28 mouse cellular contexts compared by ENCODE assay signal in genomic region chr5:120732740-120733139, GRCm38 (mm10). TPM values are rescaled to one million over a fixed set of nuclear protein-coding genes. Genes with fewer than 3 reads are reported as not detected.
DNase-seq lines count a peak whose midpoint lies in the region; TF ChIP-seq lines count a peak whose summit lies in the region.
"Had no signal": no experiment of that assay in that cellular context is flagged by ENCODE, and none has a peak within 500 bp of the region (broad histone marks: within the 10 kb centered on the region; RNA-seq: fewer than 3 reads in every experiment).

No protein-coding gene starts in this region.

- H3K9me3 ChIP-seq in E14TG2a.4 (ENCODE audit: low read length) (no peaks in the 10 kb centered on the region), ES-Bruce4 (replicated peaks; ENCODE audit: control insufficient read depth, insufficient read depth, low read length, poor library complexity, severe bottlenecking) (no peaks in the 10 kb centered on the region)
- H3K9me3 ChIP-seq: forebrain, embryonic 10.5 days; forebrain, embryonic 13.5 days; heart, embryonic 10.5 days; heart, embryonic 13.5 days had no signal

- peak; percentile 65 for DNase-seq in Muller cell, postnatal 12 days (ENCODE audit: inconsistent ontology term)
- no peak for DNase-seq in layer of hippocampus, postnatal 36 days
- DNase-seq in T-cell, adult 2 months (ENCODE audit: low spot score), result no peak
- DNase-seq: adrenal gland, adult 2 months; adrenal gland, postnatal 14 days; cerebellum, adult 11-12 months; cerebellum, adult 8-10 months; cerebellum, postnatal 10 days; cerebellum, postnatal 36 days; embryo, embryonic 11 days; gastrocnemius, postnatal 14 days; heart, adult 2 months; heart, postnatal 14 days; heart, postnatal 4 days; kidney, adult 18-20 months had no signal

- H3K36me3 ChIP-seq in E14TG2a.4 (ENCODE audit: insufficient read depth, low read length) (no peaks in the 10 kb centered on the region), ES-Bruce4 (ENCODE audit: control insufficient read depth, insufficient read depth, low read length, poor library complexity, severe bottlenecking) (no peaks in the 10 kb centered on the region)
- H3K36me3 ChIP-seq: forebrain, embryonic 10.5 days; heart, embryonic 10.5 days; heart, embryonic 13.5 days had no signal

- H3K27ac ChIP-seq in ES-Bruce4 (ENCODE audit: insufficient read depth, low read length), result peak overlapping the region; percentile 91
- H3K27ac ChIP-seq in brown adipose tissue, adult 24 weeks (replicated peaks; ENCODE audit: low read depth, low read length), result peak overlapping the region; percentile 88
- H3K27ac ChIP-seq: forebrain, embryonic 10.5 days; forebrain, embryonic 13.5 days; heart, embryonic 10.5 days; heart, embryonic 13.5 days; hindbrain, embryonic 14.5 days; hindbrain, postnatal 0 days had no signal

- peak; percentile 70 for TF ChIP-seq EP300 in ES-Bruce4 (IDR thresholded peaks at IDR 0.05; ENCODE audit: insufficient read depth, low read depth, low read length)

- H3K27me3 ChIP-seq in E14TG2a.4 (ENCODE audit: insufficient read depth, low read length), result no peaks in the 10 kb centered on the region
- no peaks in the 10 kb centered on the region for H3K27me3 ChIP-seq in ES-Bruce4 (ENCODE audit: control insufficient read depth, insufficient read depth, low read length, poor library complexity, severe bottlenecking)
- H3K27me3 ChIP-seq: forebrain, embryonic 13.5 days had no signal

- TF ChIP-seq CTCF in E14TG2a.4 (conservative IDR thresholded peaks at IDR 0.05; ENCODE audit: low read length), result no peak
- TF ChIP-seq CTCF in ES-Bruce4 (IDR thresholded peaks at IDR 0.05; ENCODE audit: low read depth, low read length), result no peak

- H3K4me1 ChIP-seq in E14TG2a.4 (replicated peaks; ENCODE audit: low read depth, low read length) (peaks cover 74% of the 10 kb centered on the region), ES-Bruce4 (ENCODE audit: control insufficient read depth, insufficient read depth, low read length) (peaks cover 8% of the 10 kb centered on the region)
- peaks cover 7% of the 10 kb centered on the region; the same call in 1 of the 2 replicates for H3K4me1 ChIP-seq in brown adipose tissue, adult 24 weeks (ENCODE audit: control insufficient read depth, insufficient read depth, insufficient read length, low read length)
- H3K4me1 ChIP-seq: heart, embryonic 10.5 days; heart, embryonic 13.5 days had no signal

- no peak for TF ChIP-seq POLR2A in ES-Bruce4 (IDR thresholded peaks at IDR 0.05; ENCODE audit: insufficient read depth, low read length)

- H3K4me3 ChIP-seq in E14TG2a.4 (replicated peaks; ENCODE audit: low read length), result peak overlapping the region; percentile 70
- H3K4me3 ChIP-seq in ES-Bruce4 (ENCODE audit: low read depth, low read length), result no peak overlapping the region
- H3K4me3 ChIP-seq in brown adipose tissue, adult 24 weeks (ENCODE audit: insufficient read depth, low read depth, low read length), result no peak overlapping the region
- H3K4me3 ChIP-seq: forebrain, embryonic 10.5 days; forebrain, embryonic 13.5 days; heart, adult 2 months; heart, embryonic 10.5 days; heart, embryonic 13.5 days had no signal

- no peak overlapping the region for H3K9ac ChIP-seq in ES-Bruce4 (ENCODE audit: low read depth, poor library complexity, severe bottlenecking)
- H3K9ac ChIP-seq: forebrain, embryonic 13.5 days; heart, embryonic 13.5 days; hindbrain, embryonic 14.5 days had no signal

RNA-seq across cellular contexts. Expression of gene Oas2, which starts 16.9 kb away (rescaled TPM):
- polyA plus RNA-seq in ES-Bruce4 (2011; ENCODE audit: insufficient read depth, insufficient read length, low read depth, missing spikeins), result 0.76 and 0.84 TPM in 2 replicates
- 0.96 and 1.2 TPM in 2 replicates for polyA plus RNA-seq in brown adipose tissue, adult 24 weeks (2012; ENCODE audit: insufficient read depth, insufficient read length, missing spikeins)
- total RNA-seq in layer of hippocampus, postnatal 36 days (2021), result under 1 TPM in 1 of 2 experiments, not detected in 1; 0.30 TPM
- polyA plus RNA-seq: C2C12; forebrain, embryonic 10.5 days; heart, embryonic 10.5 days; hindbrain, embryonic 11.5 days had no signal

RNA-seq across cellular contexts. Expression of gene Dtx1, which starts 21.0 kb away (rescaled TPM):
- 19.1 and 21.0 TPM in 2 replicates for polyA plus RNA-seq in ES-Bruce4 (2011; ENCODE audit: insufficient read depth, insufficient read length, low read depth, missing spikeins)
- polyA plus RNA-seq in brown adipose tissue, adult 24 weeks (2012; ENCODE audit: insufficient read depth, insufficient read length, missing spikeins), result 0.52 TPM in 1 of 2 replicates, not detected in the other
- total RNA-seq in layer of hippocampus, postnatal 36 days (2021), result 10 to 100 TPM; 70.7 TPM
- polyA plus RNA-seq: C2C12 had no signal

RNA-seq across cellular contexts. Expression of gene Oas3, which starts 44.7 kb away (rescaled TPM):
- polyA plus RNA-seq in ES-Bruce4 (2011; ENCODE audit: insufficient read depth, insufficient read length, low read depth, missing spikeins), result 1.7 and 1.9 TPM in 2 replicates
- polyA plus RNA-seq in brown adipose tissue, adult 24 weeks (2012; ENCODE audit: insufficient read depth, insufficient read length, missing spikeins), result 0.33 TPM in 1 of 2 replicates, not detected in the other
- not detected for total RNA-seq in layer of hippocampus, postnatal 36 days (2021)
- total RNA-seq: gastrocnemius, adult 18-20 months; gastrocnemius, postnatal 14 days had no signal
- polyA plus RNA-seq: C2C12; embryonic facial prominence, embryonic 11.5 days had no signal

Comparison
In these comparisons a context has a peak if more than half of its experiments do, and no peak if none do; other contexts are left out.
1. RNA of gene Dtx1, which starts 21.0 kb away (polyA plus RNA-seq): 19.1 to 21.0 TPM in ES-Bruce4; 0.52 TPM in brown adipose tissue, adult 24 weeks; every median in the first group is over 10 times any median in the second.